Mouse (Mus musculus) megakaryocyte, embryonic 14.5 days (primary cell): Measurements from ENCODE around the gene Zfp451.

Experiments used
- FLI1 ChIP-seq: IDR thresholded peaks from 2 replicates; pipeline ENCODE4 v1.6.1; 2012; ENCODE audit warnings: low read length, inconsistent platforms, mixed read lengths
- GATA1 ChIP-seq: IDR thresholded peaks from 3 replicates; pipeline ENCODE4 v1.6.1; 2012; ENCODE audit warnings: mixed read lengths, low read length, inconsistent platforms, borderline replicate concordance

DNA sequence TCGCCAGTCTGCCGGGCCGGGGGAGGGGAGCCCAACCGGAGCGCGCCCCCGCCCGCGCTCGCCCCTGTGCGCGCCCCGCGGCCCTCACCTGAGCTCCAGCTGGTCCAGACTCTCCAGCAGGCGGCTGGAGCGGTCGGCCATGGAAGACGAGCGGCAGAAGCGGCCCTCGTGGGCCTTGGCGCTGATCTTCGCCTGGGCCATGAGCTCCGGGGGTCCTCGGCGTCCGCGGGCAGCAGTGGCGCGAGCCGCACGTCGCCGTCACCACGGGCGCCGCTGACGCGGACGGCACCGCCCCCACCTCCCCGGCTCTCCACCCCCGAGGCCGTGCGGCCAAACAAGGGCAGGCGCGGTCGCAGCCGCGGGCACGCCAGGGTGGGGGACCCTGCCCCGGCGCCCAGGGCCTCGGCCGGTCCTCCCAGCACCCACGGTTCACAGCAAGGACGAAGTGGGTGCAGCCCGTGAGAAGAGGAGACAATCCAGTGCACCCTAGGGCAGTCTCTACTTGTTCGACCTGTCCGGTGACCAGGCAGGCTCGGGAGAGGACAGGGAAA lies 56.8 kb downstream of the Zfp451 start, which contains the start of gene Bag2:
- TF ChIP-seq GATA1 (no peak), FLI1 (no peak)
